Mouse (Mus musculus) lung, postnatal 0 days (tissue): Measurements from ENCODE around the gene Map4k1.

ENCODE experiments used
- CTCF ChIP-seq: IDR thresholded peaks from 2 replicates; pipeline ENCODE4 v1.5.1; 2016; ENCODE audit warnings: antibody characterized with exemption, mild to moderate bottlenecking
- EP300 ChIP-seq: IDR thresholded peaks from 2 replicates; pipeline ENCODE4 v1.6.1; 2016; ENCODE audit warnings: antibody characterized with exemption, mild to moderate bottlenecking, control low read depth

DNA sequence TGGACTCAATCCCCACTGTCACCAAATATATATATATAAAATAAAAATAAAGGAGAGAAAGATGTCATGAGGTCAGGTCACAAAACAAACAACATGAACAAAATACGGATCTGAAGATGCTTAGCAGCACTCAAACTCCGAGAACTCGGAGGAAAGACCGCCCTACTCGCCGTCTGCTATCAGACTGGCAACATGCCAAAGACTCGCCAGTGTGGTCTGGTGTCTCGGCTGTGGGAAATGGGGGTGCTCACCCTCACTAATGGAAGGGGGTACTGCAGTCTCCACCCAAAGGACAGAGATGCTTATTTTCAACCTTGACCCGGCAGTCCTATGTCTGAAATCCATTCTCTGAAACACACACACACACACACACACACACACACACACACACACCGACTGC, 49.8 kb downstream of the Map4k1 start:
- no peak for TF ChIP-seq CTCF
- no peak for TF ChIP-seq EP300
